Mouse (Mus musculus): Measurements from ENCODE around the gene Slc19a3.

Gene Slc19a3

DNA sequence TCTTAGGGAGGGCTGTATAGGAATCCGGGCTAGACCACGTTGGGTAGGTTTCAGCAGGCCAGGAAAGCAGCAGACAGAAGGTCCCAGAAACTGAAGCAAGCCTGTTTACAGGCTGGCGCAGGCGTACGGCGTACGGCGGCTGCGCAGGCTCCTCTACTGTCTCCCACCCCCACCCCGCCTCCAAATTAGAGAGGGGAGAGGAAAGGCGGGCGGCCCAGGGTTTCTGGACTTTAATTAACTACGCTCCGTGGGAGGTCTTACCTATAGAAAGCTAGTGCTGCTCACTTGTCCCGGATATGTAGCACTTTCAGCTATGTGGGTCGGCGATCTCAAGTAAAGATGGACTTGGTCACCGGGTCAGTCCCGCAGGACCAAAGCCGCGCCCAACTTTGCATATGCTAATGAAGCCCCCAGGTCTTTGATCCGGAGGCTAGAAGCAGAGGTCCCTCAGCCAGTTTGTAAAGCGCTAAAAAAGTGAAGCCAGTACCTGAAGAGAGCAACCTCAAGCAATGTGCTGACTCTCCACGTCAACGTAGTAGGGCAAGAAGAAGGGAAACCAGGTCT, at the start of gene Slc19a3:
Slc19a3 (minus strand) TSS at position 340 of the 564 bp plus-strand sequence.
- peak; percentile 13 for DNase-seq (ENCODE audit: low read depth, low spot score)

GRCm38 (mm10) chr1:83084790-83085189, 46.5 kb upstream of the Slc19a3 start:
- no peak for DNase-seq (ENCODE audit: low read depth, low spot score)

- no peak for DNase-seq (ENCODE audit: low read depth, low spot score)
These were observed 38.8 kb upstream of the Slc19a3 start for GRCm38 (mm10) chr1:83077016-83077415.

DNA sequence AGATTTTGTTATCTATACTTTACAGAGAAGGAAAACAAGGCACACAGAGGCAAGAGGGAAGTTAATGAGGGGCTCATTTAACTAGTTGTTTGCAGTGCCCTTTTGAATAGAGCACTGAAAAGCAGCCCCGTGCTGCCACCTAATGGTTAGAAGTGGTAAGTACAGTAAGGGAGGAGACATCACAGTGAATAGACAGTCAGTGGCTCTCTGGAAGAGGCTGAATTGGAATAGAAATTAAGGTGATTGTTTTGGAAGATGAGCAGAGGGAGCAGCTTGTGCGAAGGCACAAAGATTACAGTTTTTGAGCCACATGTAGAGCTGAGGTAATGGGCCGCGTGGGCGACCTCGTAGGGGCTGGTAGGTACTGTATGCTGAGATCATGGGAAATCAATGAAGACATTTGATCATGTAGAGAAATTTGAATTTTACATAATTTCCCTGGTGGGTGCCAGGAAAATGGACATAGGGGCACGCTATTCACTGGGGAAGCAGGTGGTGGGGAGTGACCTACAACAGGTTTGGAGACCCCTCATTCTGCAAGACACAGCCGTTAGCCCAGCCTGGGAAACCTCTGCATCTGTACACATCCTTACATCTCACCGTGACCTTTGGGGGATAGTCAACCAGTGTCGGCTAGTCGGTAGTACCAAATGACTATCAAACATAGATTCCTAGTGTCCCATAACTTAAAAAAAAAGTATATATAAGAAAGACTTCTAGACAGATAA, 38.1 kb upstream of the Slc19a3 start:
- no peak for DNase-seq (ENCODE audit: low read depth, low spot score)

GRCm38 (mm10) chr1:83075526-83076189, 37.4 kb upstream of the Slc19a3 start:
- no peak for DNase-seq (ENCODE audit: low read depth, low spot score)

DNA sequence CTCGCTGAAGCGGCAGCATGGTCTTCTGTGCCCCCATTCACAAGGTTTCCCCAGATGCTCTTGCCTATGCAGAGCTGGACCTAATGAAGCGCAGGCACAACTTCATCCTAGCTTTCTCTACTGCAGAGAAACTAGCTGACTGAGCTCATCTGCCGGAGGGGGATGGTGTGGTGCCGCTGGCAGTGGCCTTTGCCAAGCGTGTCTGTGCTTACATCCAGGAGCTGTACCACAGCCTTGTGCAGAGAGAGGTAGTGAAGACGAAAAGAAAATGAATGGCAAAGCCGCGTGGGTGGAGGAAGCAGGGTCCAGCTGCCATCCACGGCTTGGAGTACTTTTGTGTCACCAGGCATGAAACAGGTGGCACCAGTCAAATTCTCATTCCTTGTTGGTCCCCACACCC, 29.0 kb upstream of the Slc19a3 start:
- no peak for DNase-seq (ENCODE audit: low read depth, low spot score)

DNA sequence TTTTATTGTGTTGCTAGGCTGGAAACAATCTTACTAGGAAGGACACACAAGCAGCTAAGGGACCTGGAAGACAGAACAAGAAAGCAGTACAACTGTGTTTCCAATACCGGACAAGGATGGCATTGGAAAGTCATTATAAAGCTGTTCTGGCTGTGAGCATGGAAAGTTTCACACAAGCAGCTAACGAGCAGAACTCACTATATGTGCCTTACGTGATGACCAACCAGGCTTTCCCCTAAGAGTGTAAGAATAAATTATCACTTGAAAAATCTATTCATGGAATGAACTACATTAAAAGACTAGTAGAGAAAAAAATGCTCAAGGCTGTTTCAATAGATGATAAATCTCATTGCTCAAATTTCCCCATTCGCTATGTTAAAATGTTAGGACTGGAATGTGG, 28.3 kb upstream of the Slc19a3 start:
- no peak for DNase-seq (ENCODE audit: low read depth, low spot score)

- DNase-seq (ENCODE audit: low read depth, low spot score), result peak; percentile 3
These were observed 26.6 kb upstream of the Slc19a3 start for GRCm38 (mm10) chr1:83064851-83065250.

GRCm38 (mm10) chr1:83060643-83061042, 22.4 kb upstream of the Slc19a3 start, which contains the start of gene Krtap28-13:
Krtap28-13 (plus strand) TSS chr1:83060930.
- no peak for DNase-seq (ENCODE audit: low read depth, low spot score)

- DNase-seq (ENCODE audit: low read depth, low spot score), result no peak
These were observed 21.0 kb upstream of the Slc19a3 start, which contains the start of gene A030005K14Rik for GRCm38 (mm10) chr1:83059278-83059677. A030005K14Rik (minus strand) TSS chr1:83059378.

- no peak for DNase-seq (ENCODE audit: low read depth, low spot score)
These were observed 20.2 kb upstream of the Slc19a3 start for GRCm38 (mm10) chr1:83058481-83058880.

GRCm38 (mm10) chr1:83044882-83045427, 6.7 kb upstream of the Slc19a3 start, which contains the start of gene Gm47969:
Gm47969 (plus strand) TSS chr1:83044932.
- DNase-seq (ENCODE audit: low read depth, low spot score), result no peak

DNA sequence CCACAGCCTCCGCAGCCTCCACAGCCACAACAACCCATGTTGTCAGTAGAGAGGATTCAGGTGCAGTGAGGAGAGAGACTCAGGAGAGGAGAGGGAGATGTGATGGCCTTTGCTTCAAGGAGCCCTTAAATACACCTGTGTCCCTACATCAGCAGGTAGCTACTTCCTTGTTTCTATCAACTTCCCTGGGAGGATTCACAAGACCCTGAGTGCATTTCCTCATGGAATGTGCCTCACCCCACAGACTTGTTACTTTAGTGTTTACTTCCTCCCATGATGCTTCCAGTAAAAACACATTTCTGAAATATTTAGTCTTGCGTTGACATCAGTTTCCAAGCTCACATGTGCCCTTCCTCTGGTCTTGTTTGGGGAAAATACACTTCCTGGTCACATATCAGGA, 4.1 kb upstream of the Slc19a3 start, which contains the start of gene Krtap28-10:
Krtap28-10 (minus strand) TSS at position 101 of the 400 bp plus-strand sequence.
- no peak for DNase-seq (ENCODE audit: low read depth, low spot score)

DNA sequence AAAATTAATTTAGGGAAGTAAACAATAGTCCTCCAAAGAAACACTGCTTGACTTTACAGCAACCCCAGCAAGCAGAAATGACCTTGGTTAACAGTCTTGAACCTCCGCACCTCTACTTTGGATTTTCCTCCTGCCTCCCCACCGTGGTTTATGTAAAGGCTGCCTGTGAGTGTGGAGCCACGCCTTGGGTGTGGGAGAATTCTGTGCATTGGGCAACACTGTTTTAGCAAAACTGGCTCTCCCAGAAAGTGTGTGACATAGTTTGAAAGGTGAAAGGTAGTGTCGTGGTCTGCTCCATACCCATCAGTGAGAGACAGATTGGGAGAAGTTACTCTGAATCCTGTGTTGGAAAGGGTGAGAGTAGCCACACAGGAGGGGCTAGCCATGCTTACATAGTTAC, 832 bp upstream of the Slc19a3 start:
- DNase-seq (ENCODE audit: low read depth, low spot score), result no peak

- no peak for DNase-seq (ENCODE audit: low read depth, low spot score)
These were observed 1.2 kb downstream of the Slc19a3 start for GRCm38 (mm10) chr1:83036892-83037667.

GRCm38 (mm10) chr1:83034509-83034908, 3.7 kb downstream of the Slc19a3 start:
- DNase-seq (ENCODE audit: low read depth, low spot score), result no peak

DNA sequence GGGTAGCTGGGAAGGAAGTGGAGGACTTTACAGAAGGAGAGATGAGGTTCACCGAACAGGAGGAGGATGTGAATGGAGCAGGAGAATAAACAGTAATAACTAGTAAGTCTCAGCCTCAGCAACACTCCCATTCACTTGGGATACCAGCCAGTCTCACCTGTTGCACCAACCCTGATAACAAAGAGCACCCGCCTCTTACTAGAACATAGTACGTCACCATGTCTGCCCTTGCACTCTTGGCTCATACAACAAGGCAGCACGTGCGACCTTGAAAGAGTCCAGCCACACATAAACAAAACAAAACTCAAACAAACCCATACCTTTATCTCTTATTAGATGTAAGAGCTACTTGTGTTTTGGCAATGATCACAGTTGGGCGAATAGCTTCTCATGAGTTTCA, 5.7 kb downstream of the Slc19a3 start:
- DNase-seq (ENCODE audit: low read depth, low spot score), result no peak

DNA sequence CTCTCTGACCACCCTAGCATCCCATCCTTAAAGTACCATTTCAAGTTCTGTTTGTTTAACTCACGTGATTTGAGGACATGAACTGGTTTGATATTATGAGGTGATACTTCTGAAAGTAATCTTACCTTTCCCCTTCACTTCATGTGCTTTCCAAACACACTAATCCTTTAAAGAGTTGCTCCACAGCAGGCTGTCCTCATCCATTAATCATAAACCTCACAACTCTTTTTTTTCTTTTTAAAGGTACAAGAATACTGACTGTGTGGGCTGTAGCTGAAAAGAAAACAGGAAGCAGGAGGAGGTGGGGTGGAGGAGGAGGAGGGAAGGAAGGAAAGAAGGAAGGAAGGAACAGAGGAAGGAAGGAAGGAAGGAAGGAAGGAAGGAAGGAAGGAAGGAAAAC, 6.3 kb downstream of the Slc19a3 start:
- no peak for DNase-seq (ENCODE audit: low read depth, low spot score)

DNA sequence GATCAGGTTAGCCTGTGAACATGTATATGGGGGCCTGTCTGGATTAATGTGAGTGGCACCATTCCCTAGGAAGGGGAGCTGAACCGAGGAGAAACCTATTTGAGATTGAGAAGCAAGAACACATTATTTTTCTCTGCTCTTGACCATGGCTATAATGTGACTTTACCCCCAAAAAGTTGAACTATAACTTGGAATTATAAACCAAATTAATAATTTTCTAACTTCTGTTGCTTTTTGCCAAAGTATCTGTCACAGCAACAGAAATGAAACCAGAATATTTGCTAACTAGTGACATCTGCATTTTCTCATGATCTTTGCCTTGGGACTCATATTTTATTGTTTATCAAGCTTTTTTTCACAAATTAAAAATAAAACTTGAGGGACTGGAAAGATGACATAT, 21.7 kb downstream of the Slc19a3 start:
- no peak for DNase-seq (ENCODE audit: low read depth, low spot score)

DNA sequence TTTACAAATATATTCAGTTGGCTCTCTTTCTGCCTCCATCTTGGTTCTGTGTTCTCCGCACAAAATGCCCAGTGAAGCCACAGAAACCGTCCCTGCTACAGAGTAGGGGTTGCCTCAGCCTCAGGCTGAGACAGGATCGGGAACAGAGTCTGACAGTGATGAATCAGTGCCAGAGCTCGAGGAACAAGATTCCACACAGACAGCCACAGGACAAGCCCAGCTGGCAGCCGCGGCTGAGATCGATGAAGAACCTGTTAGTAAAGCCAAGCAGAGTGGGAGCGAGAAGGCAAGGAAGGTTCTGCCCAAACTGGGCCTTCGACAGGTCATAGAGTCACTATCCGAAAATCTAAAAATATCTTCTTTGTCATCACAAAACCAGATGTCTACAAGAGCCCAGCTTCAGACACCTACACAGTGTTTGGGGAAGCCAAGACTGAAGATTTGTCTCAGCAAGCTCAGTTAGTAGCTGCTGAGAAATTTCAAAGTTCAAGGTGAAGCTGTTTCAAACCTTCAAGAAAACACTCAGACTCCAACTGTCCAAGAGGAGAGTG, 22.8 kb downstream of the Slc19a3 start:
- DNase-seq (ENCODE audit: low read depth, low spot score), result no peak

DNA sequence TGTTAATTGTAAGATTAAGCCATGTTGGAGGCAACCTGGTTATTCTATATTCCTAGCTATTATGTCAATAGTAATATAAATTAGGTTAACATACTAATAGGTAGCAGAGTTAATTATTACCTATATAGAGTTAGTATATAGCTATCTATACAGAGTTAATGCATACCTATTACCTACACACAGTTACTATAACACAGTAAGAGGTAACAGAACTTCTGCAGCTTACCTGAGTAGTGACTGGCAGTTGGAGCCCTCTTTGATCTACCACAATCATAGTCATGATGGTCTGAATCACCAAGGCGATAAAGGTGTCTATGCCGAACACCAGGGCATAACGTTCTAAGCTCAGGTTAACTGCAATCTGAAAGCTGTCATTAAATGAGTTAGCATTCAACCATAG, 23.8 kb downstream of the Slc19a3 start:
- no peak for DNase-seq (ENCODE audit: low read depth, low spot score)

All from skeletal muscle tissue, adult 2 months (tissue).